9 mouse cellular contexts compared by ENCODE assay signal in genomic region chr19:36470106-36470505, GRCm38 (mm10).
DNase-seq lines count a peak whose midpoint lies in the region; ATAC-seq and TF ChIP-seq lines count a peak whose summit lies in the region.
"Had no signal": no experiment of that assay in that cellular context is flagged by ENCODE, and none has a peak within 500 bp of the region (broad histone marks: within the 10 kb centered on the region; RNA-seq: fewer than 3 reads in every experiment).

No protein-coding gene starts in this region.

- 17% methylated on average over 6 of the region's 6 CpGs for WGBS in forebrain, postnatal 0 days
- 16% methylated on average over 6 of the region's 6 CpGs for WGBS in kidney, embryonic 15.5 days
- 9% methylated on average over 6 of the region's 6 CpGs for WGBS in liver, embryonic 11.5 days

- H3K36me3 ChIP-seq in forebrain, postnatal 0 days (ENCODE audit: insufficient read depth), result no peaks in the 10 kb centered on the region
- no peaks in the 10 kb centered on the region for H3K36me3 ChIP-seq in kidney, embryonic 15.5 days
- H3K36me3 ChIP-seq in liver, embryonic 11.5 days (ENCODE audit: control insufficient read depth, insufficient read depth, low read length), result no peaks in the 10 kb centered on the region
- H3K36me3 ChIP-seq: heart, embryonic 15.5 days had no signal

- H3K27me3 ChIP-seq in forebrain, postnatal 0 days (ENCODE audit: insufficient read depth, low read length), result no peaks in the 10 kb centered on the region
- H3K27me3 ChIP-seq in kidney, embryonic 15.5 days, result no peaks in the 10 kb centered on the region
- no peaks in the 10 kb centered on the region for H3K27me3 ChIP-seq in liver, embryonic 11.5 days (replicated peaks; ENCODE audit: control insufficient read depth, insufficient read depth, low read length)
- H3K27me3 ChIP-seq: heart, embryonic 15.5 days had no signal

- no peaks in the 10 kb centered on the region for H3K9me3 ChIP-seq in forebrain, postnatal 0 days (ENCODE audit: low read length)
- H3K9me3 ChIP-seq in kidney, embryonic 15.5 days (replicated peaks), result no peaks in the 10 kb centered on the region
- H3K9me3 ChIP-seq in liver, embryonic 11.5 days (ENCODE audit: control insufficient read depth, low read length), result no peaks in the 10 kb centered on the region
- H3K9me3 ChIP-seq: heart, embryonic 15.5 days had no signal

- TF ChIP-seq CTCF in forebrain, postnatal 0 days (IDR thresholded peaks at IDR 0.05; ENCODE audit: low read depth), result peak; percentile 59

- H3K9ac ChIP-seq in forebrain, postnatal 0 days, result no peak overlapping the region
- H3K9ac ChIP-seq in kidney, embryonic 15.5 days, result no peak overlapping the region
- no peak overlapping the region for H3K9ac ChIP-seq in liver, embryonic 11.5 days (ENCODE audit: low read depth, low read length)
- H3K9ac ChIP-seq: heart, embryonic 15.5 days had no signal

- H3K4me2 ChIP-seq in forebrain, postnatal 0 days (ENCODE audit: low read depth), result no peak overlapping the region
- H3K4me2 ChIP-seq in kidney, embryonic 15.5 days, result no peak overlapping the region
- H3K4me2 ChIP-seq in liver, embryonic 11.5 days, result no peak overlapping the region
- H3K4me2 ChIP-seq: heart, embryonic 15.5 days had no signal

- no peak overlapping the region for H3K27ac ChIP-seq in forebrain, postnatal 0 days (ENCODE audit: low read depth, low read length)
- H3K27ac ChIP-seq in kidney, embryonic 15.5 days, result no peak overlapping the region
- no peak overlapping the region for H3K27ac ChIP-seq in liver, embryonic 11.5 days (ENCODE audit: low read depth, low read length)
- H3K27ac ChIP-seq: heart, embryonic 15.5 days had no signal

- H3K4me1 ChIP-seq in forebrain, postnatal 0 days (ENCODE audit: insufficient read depth), result no peaks in the 10 kb centered on the region
- H3K4me1 ChIP-seq in kidney, embryonic 15.5 days, result no peaks in the 10 kb centered on the region
- no peaks in the 10 kb centered on the region for H3K4me1 ChIP-seq in liver, embryonic 11.5 days (replicated peaks; ENCODE audit: control insufficient read depth, insufficient read depth, low read length)

- ATAC-seq in forebrain, postnatal 0 days, result no peak; the same call in 1 of the 2 replicates
- ATAC-seq in kidney, embryonic 15.5 days (replicated peaks; ENCODE audit: low FRiP score), result 0 out of 2 replicates have a peak, but pooled peaks have one; percentile 33
- ATAC-seq in liver, embryonic 11.5 days (replicated peaks; ENCODE audit: low FRiP score), result 0 out of 2 replicates have a peak, but pooled peaks have one; percentile 26

- no peak overlapping the region for H3K4me3 ChIP-seq in forebrain, postnatal 0 days (ENCODE audit: low read depth, low read length)
- no peak overlapping the region for H3K4me3 ChIP-seq in kidney, embryonic 15.5 days (replicated peaks)
- no peak overlapping the region for H3K4me3 ChIP-seq in liver, embryonic 11.5 days (ENCODE audit: low read depth, low read length)
- H3K4me3 ChIP-seq: heart, embryonic 15.5 days had no signal

- peak; percentile 15 for DNase-seq in 3134 (ENCODE audit: extremely low read depth, insufficient read length, low spot score)
- peak; percentile 73 to 74 for DNase-seq in CD8-positive naive resting alpha-beta T cell, adult 2 months (ENCODE audit: low read depth in 2 of 2, low spot score in 2 of 2)
- DNase-seq in brain, adult 2 months (ENCODE audit: low read depth, low spot score), result peak; percentile 85
- peak; percentile 54 for DNase-seq in forebrain, postnatal 0 days
- DNase-seq in liver, embryonic 11.5 days (ENCODE audit: low spot score), result no peak
- DNase-seq in right cerebral cortex, postnatal 36 days (ENCODE audit: low spot score in 2 of 2), result peak; percentile 24 to 51
- DNase-seq in c-Kit-positive CD71-positive TER-119-positive erythroid progenitor cells, embryonic 14.5 days (ENCODE audit: low spot score), result no peak

Comparison
In these comparisons a context has a peak if more than half of its experiments do, and no peak if none do; other contexts are left out.
1. DNase-seq: peak in 3134 (single experiment), CD8-positive naive resting alpha-beta T cell, adult 2 months (2 of 2), brain, adult 2 months (single experiment), forebrain, postnatal 0 days (single experiment) and right cerebral cortex, postnatal 36 days (2 of 2); none in liver, embryonic 11.5 days (single experiment) and c-Kit-positive CD71-positive TER-119-positive erythroid progenitor cells, embryonic 14.5 days (single experiment).